Comparison of ENCODE assay signal across 8 mouse cellular contexts in genomic region chr12:33302070-33302469, GRCm38 (mm10).
DNase-seq lines count a peak whose midpoint lies in the region; ATAC-seq and TF ChIP-seq lines count a peak whose summit lies in the region.

No protein-coding gene starts in this region.

- no peaks in the 10 kb centered on the region for H3K79me2 ChIP-seq in C2C12 (ENCODE audit: control insufficient read depth, insufficient read depth)

- no peaks in the 10 kb centered on the region for H3K79me3 ChIP-seq in C2C12 (ENCODE audit: low read depth)

- peak overlapping the region; percentile 13; the same call in 1 of the 2 replicates for H3K27ac ChIP-seq in heart, embryonic 16.5 days (ENCODE audit: low read length)
- H3K27ac ChIP-seq in lung, embryonic 14.5 days (ENCODE audit: low read depth), result 0 out of 2 replicates have a peak overlapping the region, but pooled peaks have one; percentile 22
- peak overlapping the region; percentile 9; the same call in 1 of the 2 replicates for H3K27ac ChIP-seq in neural tube, embryonic 15.5 days (replicated peaks)

- H3K9me3 ChIP-seq in heart, embryonic 16.5 days (replicated peaks; ENCODE audit: control insufficient read depth, low read length), result no peaks in the 10 kb centered on the region
- no peaks in the 10 kb centered on the region for H3K9me3 ChIP-seq in lung, embryonic 14.5 days (ENCODE audit: low read depth, low read length)
- H3K9me3 ChIP-seq in neural tube, embryonic 15.5 days (replicated peaks), result no peaks in the 10 kb centered on the region

- 1% methylated on average over 14 of the region's 14 CpGs for WGBS in heart, embryonic 16.5 days
- 0% methylated on average over 14 of the region's 14 CpGs for WGBS in lung, embryonic 14.5 days
- WGBS in neural tube, embryonic 15.5 days, result under 1% methylated on average over 14 of the region's 14 CpGs

- ATAC-seq in erythroid progenitor cell, adult 5-6 weeks (replicated peaks; ENCODE audit: low FRiP score, poor library complexity, severe bottlenecking), result 0 out of 2 replicates have a peak, but pooled peaks have one; percentile 28
- ATAC-seq in heart, embryonic 16.5 days (replicated peaks; ENCODE audit: extremely low read depth, insufficient read depth, low FRiP score), result peak; percentile 63
- peak; percentile 90 for ATAC-seq in lung, embryonic 14.5 days (ENCODE audit: insufficient read depth)
- peak; percentile 68; the same call in 1 of the 2 replicates for ATAC-seq in neural tube, embryonic 15.5 days (ENCODE audit: low FRiP score)

- H3K4me2 ChIP-seq in heart, embryonic 16.5 days (ENCODE audit: low read depth, low read length), result peak overlapping the region; percentile 88
- H3K4me2 ChIP-seq in lung, embryonic 14.5 days, result peak overlapping the region; percentile 79
- H3K4me2 ChIP-seq in neural tube, embryonic 15.5 days, result peak overlapping the region; percentile 81

- peak; percentile 46 for DNase-seq in adrenal gland, adult 18-20 months (ENCODE audit: low spot score in 2 of 2)
- peak; percentile 86 for DNase-seq in kidney, postnatal 14 days
- DNase-seq in lung, embryonic 14.5 days, result peak; percentile 92
- DNase-seq in thymus, postnatal 36 days, result peak; percentile 69 to 77

- peaks cover 10% of the 10 kb centered on the region for H3K4me1 ChIP-seq in heart, embryonic 16.5 days (ENCODE audit: control insufficient read depth, insufficient read depth, low read length)
- H3K4me1 ChIP-seq in lung, embryonic 14.5 days (ENCODE audit: insufficient read depth), result peaks cover 3% of the 10 kb centered on the region; the same call in 1 of the 2 replicates
- H3K4me1 ChIP-seq in neural tube, embryonic 15.5 days, result peaks cover 23% of the 10 kb centered on the region

- peak overlapping the region; percentile 66 for H3K9ac ChIP-seq in heart, embryonic 16.5 days (ENCODE audit: low read length)
- H3K9ac ChIP-seq in lung, embryonic 14.5 days, result peak overlapping the region; percentile 30; the same call in 1 of the 2 replicates
- peak overlapping the region; percentile 40 for H3K9ac ChIP-seq in neural tube, embryonic 15.5 days (replicated peaks)

- H3K27me3 ChIP-seq in C2C12 (ENCODE audit: control insufficient read depth, insufficient read depth, insufficient read length), result no peaks in the 10 kb centered on the region
- H3K27me3 ChIP-seq in heart, embryonic 16.5 days (ENCODE audit: control insufficient read depth, insufficient read depth, low read length), result no peaks in the 10 kb centered on the region
- H3K27me3 ChIP-seq in lung, embryonic 14.5 days (ENCODE audit: insufficient read depth, low read length), result no peaks in the 10 kb centered on the region
- H3K27me3 ChIP-seq in neural tube, embryonic 15.5 days (replicated peaks), result peaks cover 4% of the 10 kb centered on the region

- no peaks in the 10 kb centered on the region for H3K36me3 ChIP-seq in C2C12 (ENCODE audit: control insufficient read depth, insufficient read depth)
- H3K36me3 ChIP-seq in heart, embryonic 16.5 days (ENCODE audit: control insufficient read depth, insufficient read depth), result no peaks in the 10 kb centered on the region
- H3K36me3 ChIP-seq in lung, embryonic 14.5 days (ENCODE audit: insufficient read depth), result no peaks in the 10 kb centered on the region
- no peaks in the 10 kb centered on the region for H3K36me3 ChIP-seq in neural tube, embryonic 15.5 days

- peak overlapping the region; percentile 38 for H3K4me3 ChIP-seq in C2C12 (ENCODE audit: insufficient read depth, poor library complexity, severe bottlenecking)
- H3K4me3 ChIP-seq in heart, embryonic 16.5 days (ENCODE audit: low read length), result peak overlapping the region; percentile 58
- H3K4me3 ChIP-seq in lung, embryonic 14.5 days (ENCODE audit: low read depth, low read length), result peak overlapping the region; percentile 40
- H3K4me3 ChIP-seq in neural tube, embryonic 15.5 days (replicated peaks), result peak overlapping the region; percentile 40

- no peak for TF ChIP-seq CTCF in C2C12 (IDR thresholded peaks at IDR 0.05; ENCODE audit: control insufficient read depth, insufficient read depth, insufficient read length)
- TF ChIP-seq CTCF in lung, embryonic 14.5 days (IDR thresholded peaks at IDR 0.05; ENCODE audit: low read depth), result no peak

- peak overlapping the region; percentile 9 for H3ac ChIP-seq in C2C12 (ENCODE audit: control insufficient read depth, insufficient read length, low read depth)

TF ChIP-seq in C2C12, 6 proteins besides CTCF, POLR2A, EP300 and RAD21:
- no peak for TF ChIP-seq MYOD1 (IDR thresholded peaks at IDR 0.05; ENCODE audit: control insufficient read depth, insufficient read length, low read depth)
- no peak for TF ChIP-seq MYOG (IDR thresholded peaks at IDR 0.05; ENCODE audit: control insufficient read depth, extremely low read depth, insufficient read length)
- no peak for TF ChIP-seq USF1 (IDR thresholded peaks at IDR 0.05; ENCODE audit: low read depth)
- TF ChIP-seq FOSL1 (IDR thresholded peaks at IDR 0.05; ENCODE audit: insufficient read depth, low read length, poor library complexity, severe bottlenecking), result no peak
- no peak for TF ChIP-seq MAX (IDR thresholded peaks at IDR 0.05)
- no peak for TF ChIP-seq CEBPB (IDR thresholded peaks at IDR 0.05; ENCODE audit: low read depth)

Comparison
In these comparisons a context has a peak if more than half of its experiments do, and no peak if none do; other contexts are left out.
1. Peak in every context shown above with its lines: DNase-seq, ATAC-seq, H3K4me3 ChIP-seq and H3K27ac ChIP-seq.
2. ATAC-seq: peak in every context shown above with its lines; median percentile 90 in lung, embryonic 14.5 days; 68 in neural tube, embryonic 15.5 days; 63 in heart, embryonic 16.5 days; 28 in erythroid progenitor cell, adult 5-6 weeks.